Mouse (Mus musculus) urinary bladder, postnatal 4 days (tissue): ENCODE results near the gene Robo1.

ENCODE experiments used
- DNase-seq, 2 experiments: peaks; one replicate each; pipeline ENCODE4 v3.0.0; 2021 to 2022; ENCODE audit warnings: low spot score in 2 of 2

Robo1 gene

DNA sequence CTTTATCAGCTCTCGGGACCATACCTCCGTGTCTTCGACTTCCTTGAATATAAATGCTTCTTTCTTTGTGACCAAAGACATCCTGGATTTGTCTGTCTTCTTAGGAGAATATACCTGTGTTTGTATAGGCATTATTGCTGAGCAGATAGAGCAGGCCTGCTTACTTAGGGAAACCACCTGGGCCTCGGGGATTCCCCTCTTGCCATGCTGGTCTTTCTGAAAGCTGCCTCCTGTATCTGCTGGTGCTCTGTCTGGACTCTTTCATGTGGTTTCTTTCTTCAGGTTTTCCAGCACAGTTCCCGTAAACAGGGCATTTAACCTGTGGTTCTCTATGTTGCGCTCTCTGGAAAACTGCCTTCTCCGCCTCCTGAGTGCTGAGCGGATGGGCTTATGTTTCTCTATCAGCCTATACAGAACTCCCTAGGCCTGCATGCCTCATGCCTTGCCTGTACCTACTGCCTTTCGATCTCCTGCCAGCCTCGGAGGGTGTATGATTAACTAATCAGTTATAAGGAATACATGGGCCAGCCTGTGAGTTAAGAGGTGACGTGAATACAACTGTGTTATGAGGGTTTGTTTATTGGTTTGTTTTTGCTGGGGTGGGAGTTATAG lies 370.9 kb downstream of the Robo1 start:
- no peak for DNase-seq

DNA sequence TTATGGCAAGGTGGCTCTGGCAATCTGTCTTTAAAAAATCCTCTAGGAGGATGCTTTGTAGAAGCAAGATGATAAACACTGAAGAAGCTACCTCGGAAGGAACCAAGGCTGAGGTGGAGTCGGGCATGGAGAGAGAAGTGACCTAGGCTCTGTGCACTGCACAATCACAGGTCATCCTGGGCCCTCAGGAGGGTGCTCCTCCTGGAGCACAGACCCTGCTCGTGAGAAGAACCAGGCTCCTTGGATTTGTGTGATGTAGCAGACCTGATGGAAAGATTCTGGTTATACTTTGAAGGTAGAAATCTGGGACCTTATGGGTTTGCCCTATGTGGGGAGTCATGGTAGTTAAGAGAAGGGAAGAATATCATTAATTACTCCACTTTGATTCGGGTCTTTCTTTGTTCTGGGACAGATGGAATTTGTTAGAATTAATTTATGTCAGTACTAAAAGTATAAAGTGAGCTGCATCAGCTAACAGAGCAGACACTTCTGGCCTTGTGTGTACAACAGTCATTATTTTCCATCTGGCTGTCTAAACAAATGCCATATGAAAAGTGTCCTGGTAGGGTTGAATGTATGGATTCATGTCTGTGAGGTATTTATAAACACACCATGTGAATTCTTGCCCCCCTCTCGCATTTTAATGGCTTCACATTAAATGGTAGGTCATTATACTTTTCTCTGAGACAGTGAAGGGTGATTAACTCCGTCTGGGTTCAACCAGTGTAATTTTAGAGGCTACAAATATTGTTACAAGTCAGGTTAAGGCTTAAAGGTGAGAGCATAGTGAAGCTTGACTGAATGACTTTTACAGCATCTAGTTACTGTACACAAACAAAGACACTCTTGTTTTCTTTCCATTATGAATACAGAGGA lies 377.7 kb downstream of the Robo1 start:
- no peak for DNase-seq

DNA sequence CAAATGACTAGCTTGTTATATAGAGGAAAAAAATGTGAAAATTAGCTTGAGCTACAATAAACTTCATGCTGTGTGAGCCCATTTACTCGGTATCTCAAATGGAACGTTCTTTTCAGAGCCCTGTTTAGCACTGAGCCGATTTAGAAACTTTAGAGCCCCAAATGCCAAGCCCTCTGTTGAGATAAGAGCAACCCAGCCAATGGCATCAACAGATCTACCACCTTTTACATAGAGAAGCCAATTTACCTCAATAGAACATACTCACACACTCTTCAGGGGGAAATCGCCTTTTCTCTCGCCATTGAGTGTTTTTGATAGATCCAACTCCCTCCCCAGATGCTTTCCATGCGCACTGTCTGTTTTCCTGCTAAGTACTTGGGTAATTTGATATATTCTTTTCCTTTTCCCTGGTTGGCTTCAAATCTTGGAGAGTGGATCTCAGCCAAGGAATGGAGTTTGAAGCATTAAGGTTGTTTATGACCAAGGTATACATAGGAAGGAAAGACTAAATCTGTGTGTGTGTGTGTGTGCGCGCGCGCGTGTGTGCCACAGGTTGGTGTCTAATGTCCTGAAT lies 378.5 kb downstream of the Robo1 start:
- no peak for DNase-seq

DNA sequence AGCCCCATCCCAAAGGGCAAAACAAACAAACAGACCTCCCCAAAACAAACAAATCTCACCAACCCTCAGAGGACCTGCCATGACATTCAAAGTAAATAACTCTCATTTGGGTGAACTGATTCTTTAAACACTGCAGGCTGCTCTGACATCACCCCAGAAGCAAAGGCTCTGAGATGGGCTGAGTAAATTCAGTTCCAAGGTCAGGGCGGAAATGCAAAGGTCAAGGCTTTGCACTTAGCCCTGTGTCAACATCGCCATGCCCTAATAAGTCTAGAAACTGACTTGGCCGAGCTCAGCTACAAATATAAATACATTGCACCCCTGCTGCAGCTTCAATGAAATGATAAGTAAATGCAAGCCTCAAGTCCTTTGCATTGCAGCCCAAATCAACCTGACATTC lies 379.5 kb downstream of the Robo1 start:
- no peak for DNase-seq

- DNase-seq: no peak
Observed at GRCm38 (mm10) chr16:72688185-72688681, 380.1 kb downstream of the Robo1 start.

DNA sequence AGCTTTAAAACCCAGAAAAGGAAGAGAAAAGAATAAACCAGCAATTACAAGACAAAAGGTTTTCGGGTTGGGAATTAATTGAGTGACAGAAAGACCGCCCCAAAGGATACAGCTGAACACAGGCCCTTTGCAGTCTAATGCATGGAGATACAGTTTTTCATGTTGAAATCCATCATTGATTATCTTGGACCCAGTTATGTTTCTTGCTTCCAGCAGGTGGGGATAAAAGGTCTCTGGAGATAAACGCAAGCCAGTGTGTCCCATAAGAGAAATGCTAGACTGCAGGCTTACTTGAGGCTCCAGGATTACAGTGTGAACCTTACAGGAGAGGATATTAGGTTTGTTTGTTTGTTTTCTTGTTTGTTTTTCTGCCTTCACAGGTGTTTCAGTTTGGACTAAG lies 383.8 kb downstream of the Robo1 start:
- no peak for DNase-seq

- DNase-seq: no peak
Observed at GRCm38 (mm10) chr16:72693446-72694274, 385.6 kb downstream of the Robo1 start.

DNA sequence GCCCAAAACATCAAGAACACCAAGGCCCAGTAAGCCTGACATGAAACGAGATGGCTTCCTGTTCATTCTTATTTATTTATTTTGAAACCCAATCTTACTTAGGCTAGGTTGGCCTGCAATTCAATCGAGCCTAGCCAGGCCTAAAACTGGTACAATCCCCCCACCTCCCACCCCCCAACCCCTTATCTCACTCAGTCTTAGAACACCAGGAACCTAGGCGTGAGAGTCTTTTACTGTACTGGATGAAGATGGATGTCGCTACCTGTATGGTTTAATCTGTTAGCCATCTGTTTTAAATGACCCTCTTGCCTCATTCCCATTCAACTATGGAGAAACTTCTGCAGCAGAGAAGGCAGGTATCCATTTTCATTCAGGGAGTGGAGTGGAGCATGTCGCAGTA lies 386.7 kb downstream of the Robo1 start:
- DNase-seq: no peak

- DNase-seq: no peak
Observed at GRCm38 (mm10) chr16:72699238-72700006, 391.3 kb downstream of the Robo1 start.

DNA sequence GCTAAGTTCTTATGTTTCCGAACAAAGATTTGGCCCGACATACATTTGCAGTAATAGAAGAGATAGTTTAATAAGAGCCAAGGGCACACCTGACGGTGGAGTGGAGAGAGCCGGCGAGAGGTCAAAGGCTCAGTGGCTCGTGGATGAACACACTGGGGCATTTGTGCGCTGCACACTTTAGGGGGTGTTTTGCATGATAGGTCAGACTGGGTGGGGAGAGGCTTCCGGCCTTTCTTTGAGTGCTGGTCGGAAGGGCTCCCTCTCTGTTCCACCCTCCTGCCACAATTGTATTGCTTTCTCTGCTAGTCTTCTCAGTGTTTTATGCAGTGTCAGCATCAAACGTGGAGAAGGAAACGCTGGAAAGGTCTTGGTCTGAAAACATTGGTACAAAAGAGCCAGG lies 392.2 kb downstream of the Robo1 start:
- DNase-seq: no peak

- DNase-seq: no peak
Observed at GRCm38 (mm10) chr16:72703486-72703885, 395.4 kb downstream of the Robo1 start.

DNA sequence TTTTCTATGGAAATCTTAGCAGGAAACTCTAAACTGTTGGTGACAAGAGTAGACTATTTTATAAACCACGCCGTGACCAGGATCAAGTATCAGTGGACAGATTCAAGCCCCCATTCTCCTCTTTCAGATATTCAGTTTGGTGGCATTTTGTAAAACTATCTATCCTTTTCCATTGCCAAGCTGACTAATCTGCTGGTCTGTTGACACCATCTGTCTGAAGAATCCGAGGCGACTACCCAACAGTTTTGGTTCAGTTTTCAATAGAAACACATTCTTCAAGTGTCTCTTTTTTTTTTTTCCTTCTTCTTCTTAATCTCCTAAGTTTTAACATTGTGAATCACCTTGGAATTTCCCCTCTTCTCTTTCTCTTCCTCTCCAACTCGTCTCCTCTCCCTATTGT lies 397.7 kb downstream of the Robo1 start:
- DNase-seq: no peak

DNA sequence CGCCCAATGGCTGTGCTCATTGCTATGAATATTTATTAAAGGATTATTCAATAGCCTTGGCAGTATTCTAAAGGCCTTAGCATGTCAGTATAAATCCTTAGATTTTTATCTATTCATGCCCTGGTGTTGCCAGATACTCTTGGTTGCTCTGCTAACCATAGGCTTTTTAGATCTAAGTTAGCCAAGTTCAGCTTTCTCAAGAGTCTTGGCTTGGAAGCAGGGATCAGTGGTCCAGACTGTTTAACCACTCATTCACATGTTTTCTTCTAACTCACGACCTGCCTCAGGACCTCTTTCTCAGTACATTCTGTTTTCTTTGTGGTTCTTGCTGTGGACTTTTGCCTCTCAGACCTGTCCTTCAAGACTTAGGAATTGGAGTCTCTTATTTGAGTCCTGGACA lies 400.4 kb downstream of the Robo1 start:
- DNase-seq: no peak

DNA sequence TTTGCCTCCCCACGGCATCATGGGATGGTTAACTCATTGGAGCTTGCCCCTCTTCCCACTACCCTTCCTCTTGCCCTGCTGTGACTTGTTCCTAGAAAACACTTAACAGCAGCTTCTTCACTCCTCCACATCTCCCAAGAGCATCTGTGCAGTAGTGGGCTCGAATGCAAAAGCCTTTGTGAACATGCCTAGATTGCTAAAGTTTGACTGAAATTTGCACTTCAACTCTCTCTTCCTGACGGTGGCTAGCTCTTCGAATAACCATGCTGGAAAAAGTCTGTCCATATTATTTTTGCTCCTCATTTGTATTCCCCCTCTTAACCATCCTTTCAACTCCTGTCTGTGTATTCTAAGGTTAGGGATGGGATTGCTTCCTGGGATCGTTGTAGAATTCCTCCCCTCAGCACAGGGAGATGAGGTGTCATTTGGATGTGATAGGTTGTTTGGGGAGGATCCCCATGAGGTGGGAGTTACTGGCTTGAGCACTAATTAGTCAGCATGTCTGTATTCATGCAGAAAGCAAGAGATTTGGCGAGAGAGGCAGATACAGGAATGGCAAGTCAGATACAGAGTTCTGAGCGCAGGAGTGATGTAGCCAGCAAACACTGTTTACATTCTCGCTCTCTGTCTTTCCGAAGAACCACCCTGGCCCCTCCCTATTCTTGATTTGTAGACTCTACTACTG lies 409.2 kb downstream of the Robo1 start:
- no peak for DNase-seq

GRCm38 (mm10) chr16:72719063-72719462 lies 411.0 kb downstream of the Robo1 start:
- no peak for DNase-seq

DNA sequence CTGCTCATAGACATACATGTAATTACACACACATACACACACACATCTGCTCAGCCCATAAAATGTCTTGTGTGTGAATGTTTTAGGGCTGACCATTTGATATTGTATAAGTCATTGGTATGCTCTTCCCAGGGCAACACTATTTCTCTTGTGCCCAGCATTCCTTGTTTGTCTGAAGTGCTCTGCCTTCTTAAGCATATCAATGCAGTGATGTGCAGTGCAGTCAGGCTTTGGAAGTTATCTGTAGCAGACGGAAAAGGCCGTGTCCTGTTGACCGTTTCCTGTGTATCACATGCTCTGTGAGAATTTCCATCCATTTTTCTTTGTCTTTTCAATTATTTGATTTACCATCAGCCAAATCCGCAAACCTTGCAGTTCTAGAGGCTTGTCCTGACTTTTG lies 412.9 kb downstream of the Robo1 start:
- no peak for DNase-seq

DNA sequence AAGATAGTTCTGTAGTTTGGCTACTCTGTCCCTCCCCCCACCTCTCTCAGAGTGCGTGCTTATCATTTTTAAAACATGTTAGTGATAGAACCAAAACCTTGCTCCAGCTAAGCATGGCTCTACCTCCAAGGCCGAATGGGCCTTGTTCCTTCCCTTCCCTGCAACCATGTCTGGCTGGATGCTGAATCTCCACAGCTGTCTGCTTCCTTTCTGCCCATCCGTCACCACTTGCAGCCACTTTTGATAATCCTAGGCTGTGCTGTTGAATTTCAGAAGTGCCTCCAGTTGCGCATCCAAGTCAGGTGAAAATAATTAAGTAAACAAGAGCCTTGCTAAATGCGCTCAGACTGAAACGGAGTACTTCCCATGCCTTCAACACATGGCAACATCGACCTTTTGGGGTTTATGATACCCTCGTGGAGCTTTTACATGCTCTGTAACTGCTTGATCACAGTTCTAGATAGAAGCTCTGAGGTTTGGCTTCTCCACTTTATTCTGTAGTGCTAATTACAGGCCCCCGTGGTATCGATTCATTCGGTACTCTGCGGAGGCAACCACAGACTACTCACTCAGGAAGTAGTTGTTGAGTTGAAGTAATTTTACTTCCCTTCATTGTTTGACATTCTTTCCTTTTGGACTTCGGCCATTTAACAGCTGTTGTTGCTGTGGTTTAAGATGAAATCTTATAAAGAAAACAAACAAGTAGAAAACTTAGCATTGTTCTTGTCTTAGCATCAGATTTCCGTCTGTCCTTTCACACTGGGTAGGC lies 413.8 kb downstream of the Robo1 start:
- DNase-seq: no peak

GRCm38 (mm10) chr16:72734234-72734633 lies 426.1 kb downstream of the Robo1 start:
- DNase-seq: no peak

GRCm38 (mm10) chr16:72735175-72735574 lies 427.1 kb downstream of the Robo1 start:
- no peak for DNase-seq

DNA sequence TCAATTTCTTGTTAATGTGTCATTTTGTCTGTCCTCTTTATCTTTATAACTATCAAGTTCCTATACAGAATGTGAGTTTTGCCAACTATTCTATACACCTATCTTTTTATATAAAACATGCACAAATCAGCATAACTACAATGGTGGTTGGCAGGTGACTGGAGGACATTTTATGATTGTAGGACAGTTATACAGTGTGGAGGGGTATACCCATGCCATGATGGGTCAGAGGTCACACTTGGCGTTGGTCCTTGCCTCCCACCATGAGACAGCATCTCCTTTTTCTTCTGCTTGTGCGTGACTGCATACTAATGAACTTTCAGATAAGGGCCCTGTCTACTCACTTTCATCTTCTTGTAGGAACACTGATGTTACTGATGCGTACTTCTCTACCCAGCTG lies 427.5 kb downstream of the Robo1 start:
- no peak for DNase-seq
